Mouse (Mus musculus): ENCODE measurements at regions not wholly inside any gene's neighbourhood (a gene's known extent, or its start where the extent isn't known, plus 50 kb on each side); places are given as distances from the start of the nearest gene placed in this dataset.

GRCm38 (mm10) chr3:149381051-149381450 is 390.7 kb upstream of the Adgrl2 start:
- TF ChIP-seq POLR2A (IDR thresholded peaks at IDR 0.05; ENCODE audit: insufficient read depth, low read length) (no peak), CTCF (IDR thresholded peaks at IDR 0.05; ENCODE audit: low read depth, low read length) (no peak)
